Mouse (Mus musculus) ES-E14 (cell line): ENCODE measurements at regions not wholly inside any gene's neighbourhood (a gene's known extent, or its start where the extent isn't known, plus 50 kb on each side); places are given as distances from the start of the nearest gene placed in this dataset.
"Not testable (repeated sequence)": the region's sequence is repeated elsewhere in the genome, so short reads cannot be mapped to it uniquely, and the experiment has no call there.

Experiments used
- DNase-seq: peaks from one replicate; pipeline ENCODE4 v3.0.0-alpha.2; 2013; ENCODE audit warnings: low read depth, low spot score
- H3K27ac ChIP-seq: 2 replicates; pipeline ENCODE4 v1.5.1; 2012; ENCODE audit warnings: low read depth, mild to moderate bottlenecking, low read length, moderate library complexity, mixed read lengths; ENCODE audit not compliant: poor library complexity, insufficient read depth, severe bottlenecking
- H3K36me3 ChIP-seq: 2 replicates; pipeline ENCODE4 v1.6.1; 2012; ENCODE audit warnings: mild to moderate bottlenecking, low read length, moderate library complexity, mixed read lengths; ENCODE audit not compliant: control insufficient read depth, poor library complexity, insufficient read depth, severe bottlenecking
- H3K4me1 ChIP-seq, 2 experiments: fragments of 150-350 bp in 1 of 2; sonication (generic) in 1 of 2; 2 replicates each; pipeline ENCODE4 v1.6.1; 2012; ENCODE audit warnings: low read length in 2 of 2, mild to moderate bottlenecking in 1 of 2, mixed read lengths in 1 of 2; ENCODE audit not compliant: control insufficient read depth in 2 of 2, insufficient read depth in 2 of 2, poor library complexity in 1 of 2
- H3K4me3 ChIP-seq, 2 experiments: fragments of 150-350 bp in 1 of 2; sonication (generic) in 1 of 2; 2 replicates each; pipeline ENCODE4 v1.5.1; 2012; ENCODE audit warnings: low read length in 2 of 2, low read depth in 1 of 2, mild to moderate bottlenecking in 1 of 2, mixed read lengths in 1 of 2; ENCODE audit not compliant: insufficient read depth in 1 of 2, poor library complexity in 1 of 2, severe bottlenecking in 1 of 2
- H3K9ac ChIP-seq: 2 replicates; pipeline ENCODE4 v1.6.1; 2012; ENCODE audit warnings: low read depth, mild to moderate bottlenecking, low read length, mixed read lengths; ENCODE audit not compliant: poor library complexity, insufficient read depth, severe bottlenecking
- H3K9me3 ChIP-seq: fragments of 150-350 bp; sonication (generic); 2 replicates; pipeline ENCODE4 v1.6.1; 2012; ENCODE audit warnings: low read depth, mild to moderate bottlenecking, low read length; ENCODE audit not compliant: control insufficient read depth, insufficient read depth
- CHD2 ChIP-seq: IDR thresholded peaks from 2 replicates; pipeline ENCODE4 v1.6.1; 2014; ENCODE audit warnings: mild to moderate bottlenecking, low read depth, low read length, inconsistent platforms
- HCFC1 ChIP-seq: IDR thresholded peaks from 2 replicates; pipeline ENCODE4 v1.6.1; 2012; ENCODE audit warnings: low read length, inconsistent platforms, borderline replicate concordance; ENCODE audit not compliant: insufficient read depth
- MAFK ChIP-seq: IDR thresholded peaks from 2 replicates; pipeline ENCODE4 v1.6.1; 2014; ENCODE audit warnings: mild to moderate bottlenecking, low read depth, low read length, inconsistent platforms; ENCODE audit not compliant: insufficient read depth
- ZC3H11A ChIP-seq: IDR thresholded peaks from 2 replicates; pipeline ENCODE4 v1.6.1; 2012; ENCODE audit warnings: low read depth, mild to moderate bottlenecking, inconsistent platforms, low read length, borderline replicate concordance
- ZNF384 ChIP-seq: IDR thresholded peaks from 2 replicates; pipeline ENCODE4 v1.6.1; 2012; ENCODE audit warnings: low read depth, low read length, inconsistent platforms
- in situ Hi-C, 2 experiments: fragments of 600-800 bp; cut with MboI; formaldehyde crosslinking; loops; one replicate each; pipeline ENCODE4 v1.15.1; 2025; ENCODE audit warnings: low sequenced_read_pairs in 2 of 2, inconsistent platforms in 1 of 2; ENCODE audit not compliant: unreplicated experiment in 2 of 2

- TF ChIP-seq ZC3H11A (no peak), HCFC1 (no peak), ZNF384 (no peak), CHD2 (no peak), MAFK (no peak)
- H3K36me3 ChIP-seq, result no peaks in the 10 kb centered on the region
- no peaks in the 10 kb centered on the region for H3K9me3 ChIP-seq
- H3K9ac ChIP-seq, result no peak overlapping the region
- H3K4me3 ChIP-seq, result no peak overlapping the region
- H3K27ac ChIP-seq, result no peak overlapping the region
- DNase-seq, result no peak
- H3K4me1 ChIP-seq, result peaks cover 4 to 12% of the 10 kb centered on the region in 2 experiments; a peak in 3 of 4 replicates
- in situ Hi-C loops, result no loop called here
Measured at GRCm38 (mm10) chr13:97333801-97334534, 93.1 kb downstream of the Enc1 start.

- no peak overlapping the region for H3K4me3 ChIP-seq
- DNase-seq, result no peak
- H3K9ac ChIP-seq, result no peak overlapping the region
- TF ChIP-seq HCFC1 (no peak), ZNF384 (no peak), ZC3H11A (no peak), CHD2 (no peak), MAFK (no peak)
- peaks cover 4 to 9% of the 10 kb centered on the region in 2 experiments; a peak in 3 of 4 replicates for H3K4me1 ChIP-seq
- H3K36me3 ChIP-seq, result no peaks in the 10 kb centered on the region
- no peaks in the 10 kb centered on the region for H3K9me3 ChIP-seq
- no peak overlapping the region for H3K27ac ChIP-seq
- in situ Hi-C loops, result no loop called here
Measured at GRCm38 (mm10) chr13:97331072-97331471, 90.2 kb downstream of the Enc1 start.

GRCm38 (mm10) chr13:97321307-97321706, 80.4 kb downstream of the Enc1 start:
- Histone ChIP-seq H3K4me1 (peaks cover 9 to 19% of the 10 kb centered on the region in 2 experiments), H3K27ac (peak overlapping the region; percentile 90; the same call in 1 of the 2 replicates)
- H3K4me3 ChIP-seq, H3K36me3 ChIP-seq, H3K9ac ChIP-seq, H3K9me3 ChIP-seq, DNase-seq, in situ Hi-C loops: not testable (repeated sequence)

- DNase-seq, result no peak
- H3K36me3 ChIP-seq, result no peaks in the 10 kb centered on the region
- peak overlapping the region; percentile 90 for H3K27ac ChIP-seq
- H3K9me3 ChIP-seq, result no peaks in the 10 kb centered on the region
- H3K4me1 ChIP-seq, result peaks cover 9 to 19% of the 10 kb centered on the region in 2 experiments
- in situ Hi-C loops, result no loop called here
- TF ChIP-seq MAFK, result no peak
- no peak for TF ChIP-seq ZC3H11A
- TF ChIP-seq CHD2, result no peak
- TF ChIP-seq HCFC1, result no peak
- TF ChIP-seq ZNF384, result no peak
- no peak overlapping the region for H3K9ac ChIP-seq
- H3K4me3 ChIP-seq, result no peak overlapping the region
Measured at GRCm38 (mm10) chr13:97320756-97321155, 79.9 kb downstream of the Enc1 start.

- in situ Hi-C loops, result no loop called here
- H3K27ac ChIP-seq, result peak overlapping the region; percentile 90
- no peak for DNase-seq
- H3K9ac ChIP-seq, result no peak overlapping the region
- no peak overlapping the region for H3K4me3 ChIP-seq
- H3K36me3 ChIP-seq, result no peaks in the 10 kb centered on the region
- H3K9me3 ChIP-seq, result no peaks in the 10 kb centered on the region
- TF ChIP-seq ZC3H11A, result no peak
- no peak for TF ChIP-seq ZNF384
- no peak for TF ChIP-seq HCFC1
- no peak for TF ChIP-seq MAFK
- no peak for TF ChIP-seq CHD2
- peaks cover 9 to 19% of the 10 kb centered on the region in 2 experiments for H3K4me1 ChIP-seq
Measured at GRCm38 (mm10) chr13:97320298-97320697, 79.4 kb downstream of the Enc1 start.
